Mouse (Mus musculus) liver, embryonic 14 days (tissue): ENCODE data around the gene Gm21789. TPM values are rescaled to one million over a fixed set of nuclear protein-coding genes. Genes with fewer than 3 reads are reported as not detected.

Experiments
- polyA plus RNA-seq: library from polyadenylated mRNA; depleted of rRNA; stranded (reverse); fragments of >200 nt; gene quantifications from 2 replicates; pipeline ENCODE4 v1.2.3, GENCODE M21; 2012; rRNA removed

Gene Gm21789
- not detected in 2 replicates for polyA plus RNA-seq

GRCm38 (mm10) chrX:32941468-32941867 is at the start of gene Gm21789:
TSS of gene Gm21789 (plus strand) at chrX:32941768.

GRCm38 (mm10) chrX:32894325-32894724 is 47.2 kb upstream of the Gm21789 start, which contains the start of gene Btbd35f30:
TSS of gene Btbd35f30 (plus strand) at chrX:32894625.

GRCm38 (mm10) chrX:32973597-32973996 is 32.0 kb downstream of the Gm21789 start, which contains the start of gene Btbd35f5:
TSS of gene Btbd35f5 (plus strand) at chrX:32973897.

Other genes with a start within 250 kb of the Gm21789 start
- gene Btbd35f21, start 215.7 kb upstream of the Gm21789 start, polyA plus RNA-seq = not detected in 2 replicates
- gene Btbd35f30, start 47.1 kb upstream of the Gm21789 start, polyA plus RNA-seq = not detected in 2 replicates
- not detected in 2 replicates for gene Btbd35f5, start 32.1 kb downstream of the Gm21789 start, polyA plus RNA-seq